Mouse (Mus musculus) testis, adult 2 months (tissue): ENCODE measurements at regions not wholly inside any gene's neighbourhood (a gene's known extent, or its start where the extent isn't known, plus 50 kb on each side); places are given as distances from the start of the nearest gene placed in this dataset.

Source experiments
- CTCF ChIP-seq: fragments of 200-500 bp; IDR thresholded peaks from 2 replicates; pipeline ENCODE4 v1.5.1; 2012; ENCODE audit warnings: low read depth, mild to moderate bottlenecking, inconsistent platforms, low read length, moderate library complexity; ENCODE audit not compliant: control insufficient read depth, insufficient read depth, insufficient replicate concordance
- POLR2A ChIP-seq: fragments of 200-500 bp; IDR thresholded peaks from 2 replicates; pipeline ENCODE4 v1.6.1; 2012; ENCODE audit warnings: low read depth, mild to moderate bottlenecking, inconsistent platforms, low read length, moderate library complexity; ENCODE audit not compliant: control insufficient read depth

DNA sequence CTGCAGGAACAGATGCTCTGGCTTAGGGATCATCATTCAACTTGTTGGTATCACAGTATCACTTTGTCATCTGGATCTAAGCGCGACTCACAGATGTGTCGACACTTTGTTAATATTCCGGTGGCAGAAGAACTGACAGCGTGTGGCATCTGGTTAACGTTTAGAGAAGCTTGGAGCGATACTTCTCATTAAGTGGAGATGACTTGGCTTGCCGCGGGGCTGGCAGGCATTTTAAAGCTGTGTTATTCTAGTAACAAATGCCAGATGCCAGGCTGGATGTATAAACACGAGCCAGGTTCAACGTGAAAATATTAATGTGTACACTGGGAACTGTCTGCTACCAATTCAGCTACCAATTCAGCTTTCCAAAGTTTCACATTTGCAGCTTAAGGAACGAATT is 430.3 kb upstream of the Dab2 start:
- no peak for TF ChIP-seq CTCF
- TF ChIP-seq POLR2A = no peak
